Comparison of ENCODE assay signal across 17 mouse cellular contexts in the genomic region with DNA sequence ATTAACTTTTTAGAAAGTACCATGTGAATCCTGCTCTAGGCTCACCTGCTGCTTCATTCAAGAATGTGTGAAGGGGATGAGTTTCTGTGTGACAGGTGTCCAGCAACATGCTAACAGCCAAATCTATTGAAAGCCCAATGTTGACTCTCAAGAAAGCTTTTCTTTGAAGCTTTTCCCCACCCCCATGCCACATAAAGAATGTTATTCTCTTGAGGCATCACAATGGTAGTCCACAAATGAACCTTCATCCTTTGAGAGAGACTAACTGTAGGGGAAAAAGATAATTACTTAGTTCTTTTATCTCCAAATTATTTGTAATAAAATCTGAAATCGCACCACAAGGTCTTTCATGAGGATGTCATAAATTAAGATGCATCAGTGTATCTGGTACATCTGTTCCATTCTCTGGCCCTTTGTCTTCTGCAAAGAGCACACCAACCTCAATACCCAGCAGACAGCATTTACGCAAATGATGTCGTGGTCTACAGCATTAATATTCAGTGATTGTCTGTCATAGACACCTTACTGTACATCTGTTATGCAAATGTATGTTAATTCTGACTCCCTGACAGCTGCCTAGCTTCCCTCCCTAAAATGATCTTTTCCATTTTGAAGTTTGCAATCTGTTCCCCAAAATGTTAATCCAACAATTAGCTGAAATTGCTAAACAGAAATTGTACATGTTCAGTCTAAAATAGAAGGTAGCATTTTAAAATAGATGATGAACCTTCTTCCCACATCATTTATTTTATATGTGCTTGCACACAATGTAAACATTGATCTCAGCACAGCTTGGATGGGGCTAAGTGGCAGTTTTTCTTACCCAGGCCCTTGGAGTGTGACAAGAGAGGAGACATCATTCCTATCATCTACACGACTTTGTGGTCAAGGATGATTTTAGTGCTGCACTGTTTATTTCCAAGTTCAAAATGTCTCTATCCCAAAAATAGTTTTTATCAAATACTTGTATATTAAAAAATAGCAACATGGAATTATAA.
A peak's percentile ranks its signal among the peaks of the same experiment; 100 is the strongest.
DNase-seq lines count a peak whose midpoint lies in the region; ATAC-seq and TF ChIP-seq lines count a peak whose summit lies in the region.
"Had no signal": no experiment of that assay in that cellular context is flagged by ENCODE, and none has a peak within 500 bp of the region (broad histone marks: within the 10 kb centered on the region; RNA-seq: fewer than 3 reads in every experiment).

No protein-coding gene starts in this region.

- peak; percentile 2 for DNase-seq in left cerebral cortex, postnatal 25 days (ENCODE audit: low spot score in 2 of 2)
- no peak for DNase-seq in left cerebral cortex, adult 2 months (ENCODE audit: extremely low spot score in 1 of 2, low spot score in 2 of 2)
- DNase-seq in layer of hippocampus, adult 8-10 months (ENCODE audit: low spot score in 2 of 2), result peak; percentile 12 to 18
- DNase-seq in midbrain, postnatal 0 days (ENCODE audit: low spot score), result peak; percentile 22
- no peak for DNase-seq in ovary, postnatal 10 days (ENCODE audit: low spot score)
- DNase-seq in cerebellum, adult 11-12 months, result no peak
- no peak for DNase-seq in cerebellum, adult 8-10 months
- DNase-seq: cerebellum, postnatal 10 days; heart, adult 18-20 months; kidney, postnatal 14 days; right cerebral cortex, postnatal 4 days; thymus, postnatal 36 days had no signal

- no peaks in the 10 kb centered on the region for H3K27me3 ChIP-seq in forebrain, embryonic 15.5 days
- no peaks in the 10 kb centered on the region for H3K27me3 ChIP-seq in midbrain, postnatal 0 days (ENCODE audit: insufficient read depth, low read length)
- H3K27me3 ChIP-seq: liver, embryonic 15.5 days had no signal

- intact Hi-C loops in left cerebral cortex, postnatal 25 days (cut with DNase I), result no loop called here
- intact Hi-C loops in left cerebral cortex, adult 2 months (cut with DNase I), result no loop called here

- peak; percentile 95 for ATAC-seq in forebrain, embryonic 15.5 days (replicated peaks)
- peak; percentile 63; the same call in 1 of the 2 replicates for ATAC-seq in midbrain, postnatal 0 days (ENCODE audit: low FRiP score)
- ATAC-seq: intestine, embryonic 16.5 days had no signal

- no peak overlapping the region for H3K9ac ChIP-seq in forebrain, embryonic 15.5 days (replicated peaks)
- H3K9ac ChIP-seq in midbrain, postnatal 0 days (replicated peaks; ENCODE audit: low read length, poor library complexity, severe bottlenecking), result no peak overlapping the region
- H3K9ac ChIP-seq: liver, embryonic 15.5 days had no signal

- no peaks in the 10 kb centered on the region for H3K36me3 ChIP-seq in forebrain, embryonic 15.5 days
- H3K36me3 ChIP-seq in midbrain, postnatal 0 days (ENCODE audit: insufficient read depth, low read length), result no peaks in the 10 kb centered on the region
- H3K36me3 ChIP-seq: limb, embryonic 10.5 days; liver, embryonic 15.5 days had no signal

- H3K4me2 ChIP-seq in forebrain, embryonic 15.5 days (replicated peaks), result no peak overlapping the region
- H3K4me2 ChIP-seq in midbrain, postnatal 0 days (ENCODE audit: low read depth, low read length, poor library complexity, severe bottlenecking), result no peak overlapping the region
- H3K4me2 ChIP-seq: liver, embryonic 15.5 days had no signal

- no peaks in the 10 kb centered on the region for H3K9me3 ChIP-seq in forebrain, embryonic 15.5 days
- no peaks in the 10 kb centered on the region for H3K9me3 ChIP-seq in midbrain, postnatal 0 days (ENCODE audit: low read length)
- H3K9me3 ChIP-seq: limb, embryonic 10.5 days; liver, embryonic 15.5 days had no signal

- no peak overlapping the region for H3K4me3 ChIP-seq in left cerebral cortex, adult 2 months
- H3K4me3 ChIP-seq in forebrain, embryonic 15.5 days, result no peak overlapping the region
- H3K4me3 ChIP-seq in midbrain, postnatal 0 days (ENCODE audit: low read depth, low read length), result no peak overlapping the region
- H3K4me3 ChIP-seq: limb, embryonic 10.5 days; liver, embryonic 15.5 days had no signal

- no peak for TF ChIP-seq CTCF in left cerebral cortex, adult 2 months (IDR thresholded peaks at IDR 0.05)
- TF ChIP-seq CTCF in midbrain, postnatal 0 days (IDR thresholded peaks at IDR 0.05), result no peak

- 27% methylated on average over 4 of the region's 4 CpGs for WGBS in forebrain, embryonic 15.5 days
- 40% methylated on average over 4 of the region's 4 CpGs for WGBS in midbrain, postnatal 0 days

- peaks cover 16% of the 10 kb centered on the region for H3K4me1 ChIP-seq in forebrain, embryonic 15.5 days
- H3K4me1 ChIP-seq in midbrain, postnatal 0 days (ENCODE audit: insufficient read depth, low read length), result no peaks in the 10 kb centered on the region
- H3K4me1 ChIP-seq: limb, embryonic 10.5 days; liver, embryonic 15.5 days had no signal

- no peak overlapping the region for H3K27ac ChIP-seq in left cerebral cortex, adult 2 months
- H3K27ac ChIP-seq in forebrain, embryonic 15.5 days (replicated peaks), result peak overlapping the region; percentile 75
- no peak overlapping the region for H3K27ac ChIP-seq in midbrain, postnatal 0 days (ENCODE audit: low read depth, low read length)
- H3K27ac ChIP-seq: limb, embryonic 10.5 days; liver, embryonic 15.5 days; macrophage had no signal

Comparison
In these comparisons a context has a peak if more than half of its experiments do, and no peak if none do; other contexts are left out.
1. DNase-seq: peak in left cerebral cortex, postnatal 25 days (2 of 2), layer of hippocampus, adult 8-10 months (2 of 2) and midbrain, postnatal 0 days (single experiment); none in left cerebral cortex, adult 2 months (0 of 2), ovary, postnatal 10 days (single experiment), cerebellum, adult 11-12 months (single experiment) and cerebellum, adult 8-10 months (single experiment).